Mouse (Mus musculus): ENCODE results near the gene AI597479.

Gene AI597479

GRCm38 (mm10) chr1:43159429-43159828 is 60.9 kb downstream of the AI597479 start:
- DNase-seq (ENCODE audit: low spot score in 2 of 2) = no peak

DNA sequence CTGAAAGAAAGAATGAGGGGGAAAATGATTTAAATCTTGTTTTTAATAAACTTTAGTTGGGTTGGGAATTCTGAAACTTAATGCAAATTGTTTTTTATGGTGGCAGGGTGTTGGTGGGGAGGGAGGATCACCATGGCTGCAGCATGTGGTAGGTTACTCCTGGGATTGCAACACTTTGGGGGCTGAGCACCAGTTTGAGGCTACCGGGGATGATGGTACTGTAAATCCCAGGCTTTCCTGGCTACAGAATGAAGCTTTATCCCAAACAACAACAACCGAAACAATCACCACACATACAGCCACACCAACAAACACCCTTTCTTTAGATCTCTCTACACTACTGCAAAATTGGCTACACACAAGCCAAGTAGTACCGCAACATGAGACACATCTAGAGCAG is 63.9 kb downstream of the AI597479 start:
- no peak for DNase-seq (ENCODE audit: low spot score in 2 of 2)

- no peak for DNase-seq (ENCODE audit: low spot score in 2 of 2)
These were observed 64.6 kb downstream of the AI597479 start for GRCm38 (mm10) chr1:43163084-43163466.

- peak; percentile 31 to 67 for DNase-seq (ENCODE audit: low spot score in 2 of 2)
These were observed 65.2 kb downstream of the AI597479 start for GRCm38 (mm10) chr1:43163467-43164418.

GRCm38 (mm10) chr1:43164582-43164981 is 66.1 kb downstream of the AI597479 start:
- no peak for DNase-seq (ENCODE audit: low spot score in 2 of 2)
